Mouse (Mus musculus) heart, adult 18-20 months (tissue): ENCODE measurements around the gene Sergef. TPM values are rescaled to one million over a fixed set of nuclear protein-coding genes. Genes with fewer than 3 reads are reported as not detected.

Experiments used
- DNase-seq, 2 experiments: peaks; one replicate each; pipeline ENCODE4 v3.0.0; 2021 to 2022; ENCODE audit warnings: mixed read lengths in 1 of 2
- total RNA-seq, 2 experiments: library from RNA; stranded (reverse); gene quantifications; 2 replicates each; pipeline ENCODE4 v1.2.3; 2021

Sergef gene
- total RNA-seq, 2 experiments from 2014 or later: 3.8 to 5.9 TPM

- no peak for DNase-seq
These were observed 140.0 kb downstream of the Sergef start for GRCm38 (mm10) chr7:46499561-46499960.

- no peak for DNase-seq
These were observed 147.4 kb downstream of the Sergef start for GRCm38 (mm10) chr7:46492134-46492678.

GRCm38 (mm10) chr7:46487354-46487753, 152.3 kb downstream of the Sergef start:
- DNase-seq: no peak

- no peak for DNase-seq
These were observed 152.8 kb downstream of the Sergef start for GRCm38 (mm10) chr7:46486761-46487160.

GRCm38 (mm10) chr7:46484223-46484622, 155.4 kb downstream of the Sergef start:
- DNase-seq: no peak

GRCm38 (mm10) chr7:46483050-46483449, 156.6 kb downstream of the Sergef start:
- no peak for DNase-seq

- DNase-seq: peak; percentile 66 to 88
These were observed 157.5 kb downstream of the Sergef start for GRCm38 (mm10) chr7:46482099-46482531.

GRCm38 (mm10) chr7:46479793-46480192, 159.8 kb downstream of the Sergef start:
- peak in 1 of 2 experiments; percentile 11 for DNase-seq

- no peak for DNase-seq
These were observed 162.2 kb downstream of the Sergef start for GRCm38 (mm10) chr7:46477456-46477855.

- DNase-seq: no peak
These were observed 164.1 kb downstream of the Sergef start for GRCm38 (mm10) chr7:46475464-46475863.

GRCm38 (mm10) chr7:46473141-46473540, 166.5 kb downstream of the Sergef start:
- no peak for DNase-seq

- no peak for DNase-seq
These were observed 168.4 kb downstream of the Sergef start for GRCm38 (mm10) chr7:46471054-46471737.

GRCm38 (mm10) chr7:46469542-46469941, 170.1 kb downstream of the Sergef start:
- no peak for DNase-seq

GRCm38 (mm10) chr7:46466422-46466981, 173.1 kb downstream of the Sergef start:
- DNase-seq: no peak

GRCm38 (mm10) chr7:46463136-46463535, 176.5 kb downstream of the Sergef start:
- DNase-seq: no peak

- DNase-seq: no peak
These were observed 177.3 kb downstream of the Sergef start for GRCm38 (mm10) chr7:46462287-46462686.

- no peak for DNase-seq
These were observed 179.9 kb downstream of the Sergef start for GRCm38 (mm10) chr7:46459605-46460245.

- DNase-seq: no peak
These were observed 180.4 kb downstream of the Sergef start for GRCm38 (mm10) chr7:46459200-46459599.

- no peak for DNase-seq
These were observed 181.7 kb downstream of the Sergef start for GRCm38 (mm10) chr7:46457889-46458288.

- no peak for DNase-seq
These were observed 185.5 kb downstream of the Sergef start for GRCm38 (mm10) chr7:46453930-46454679.

- peak; percentile 53 to 63 for DNase-seq
These were observed 190.5 kb downstream of the Sergef start for GRCm38 (mm10) chr7:46448922-46449645.
